Mouse (Mus musculus) erythroblast, embryonic 14.5 days (primary cell): ENCODE results near the gene Gm42517.

ENCODE experiments used
- GATA1 ChIP-seq: IDR thresholded peaks from 2 replicates; pipeline ENCODE4 v1.6.1; 2012; ENCODE audit warnings: low read length, inconsistent platforms, mixed read lengths
- TAL1 ChIP-seq: IDR thresholded peaks from 3 replicates; pipeline ENCODE4 v1.6.1; 2012; ENCODE audit warnings: low read length, inconsistent platforms, mixed read lengths

DNA sequence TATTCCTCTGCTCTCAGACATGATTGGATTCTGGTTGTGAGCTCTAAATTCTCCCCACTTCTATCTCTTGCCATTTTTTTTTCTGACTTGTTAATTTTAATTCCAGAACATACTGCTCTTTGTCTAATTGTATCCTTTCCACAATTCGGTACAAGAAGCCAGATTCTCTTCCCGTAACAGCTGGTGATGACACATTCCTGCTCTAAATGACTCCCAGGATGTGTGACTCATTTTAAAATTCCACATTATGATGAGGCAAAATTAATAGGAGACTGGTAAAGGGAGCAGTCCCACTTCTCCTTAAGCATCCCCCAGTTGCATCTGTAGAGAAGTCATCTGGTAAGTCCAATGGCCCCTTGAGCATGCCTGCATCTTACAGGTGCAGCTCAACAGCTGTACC is 17.9 kb upstream of the Gm42517 start:
- TF ChIP-seq TAL1, result no peak
- TF ChIP-seq GATA1, result no peak
